Mouse (Mus musculus) embryonic facial prominence, embryonic 12.5 days (tissue): Measurements from ENCODE around the gene Ripk3. TPM values are rescaled to one million over a fixed set of nuclear protein-coding genes. Genes with fewer than 3 reads are reported as not detected.
A peak's percentile ranks its signal among the peaks of the same experiment; 100 is the strongest.

Experiments used
- ATAC-seq: fragments of 200-750 bp; cut with Nextera tagmentation; 2 replicates; pipeline ENCODE4 v1.8.0; 2017; ENCODE audit not compliant: insufficient number of reproducible peaks, insufficient read depth, low FRiP score, low TSS enrichment
- H3K27ac ChIP-seq: fragments of 300-500 bp; sonication (generic); 2 replicates; pipeline ENCODE4 v1.5.1; 2016; ENCODE audit warnings: mild to moderate bottlenecking
- H3K27me3 ChIP-seq: fragments of 300-500 bp; sonication (generic); 2 replicates; pipeline ENCODE4 v1.6.1; 2016; ENCODE audit warnings: mild to moderate bottlenecking, moderate library complexity
- H3K36me3 ChIP-seq: fragments of 300-500 bp; sonication (generic); 2 replicates; pipeline ENCODE4 v1.6.1; 2016; ENCODE audit warnings: mild to moderate bottlenecking
- H3K4me1 ChIP-seq: fragments of 300-500 bp; sonication (generic); 2 replicates; pipeline ENCODE4 v1.6.1; 2016
- H3K4me2 ChIP-seq: fragments of 300-500 bp; sonication (generic); replicated peaks from 2 replicates; pipeline ENCODE4 v1.6.1; 2016; ENCODE audit warnings: mild to moderate bottlenecking, moderate library complexity
- H3K4me3 ChIP-seq: fragments of 300-500 bp; sonication (generic); 2 replicates; pipeline ENCODE4 v1.5.1; 2016; ENCODE audit warnings: mild to moderate bottlenecking
- H3K9ac ChIP-seq: fragments of 300-500 bp; sonication (generic); 2 replicates; pipeline ENCODE4 v1.6.1; 2016; ENCODE audit warnings: mild to moderate bottlenecking, moderate library complexity
- H3K9me3 ChIP-seq: fragments of 300-500 bp; sonication (generic); 2 replicates; pipeline ENCODE4 v1.6.1; 2016; ENCODE audit warnings: mild to moderate bottlenecking, moderate library complexity
- WGBS: fragments of 180-500 bp; shearing (Covaris S2); methylation state at CpG from one replicate; pipeline ENCODE4 v1.1.7; 2016; 5-methylcytosine and 5-hydroxymethylcytosine counted together
- polyA plus RNA-seq: library from polyadenylated mRNA; unstranded; fragments of >200 nt; fragmentation: Nextera tagmentation; extraction: Ambion mirVana; gene quantifications from 2 replicates; pipeline ENCODE4 v1.2.1, GENCODE M21; 2016

The Ripk3 gene
- 45.5 and 50.3 TPM in 2 replicates for polyA plus RNA-seq

GRCm38 (mm10) chr14:55788256-55789050 lies at the start of gene Ripk3:
TSS of gene Ripk3 (minus strand) at chr14:55788865.
- peak within 1 kb of the TSS; percentile 75 for H3K4me2 ChIP-seq
- ATAC-seq: no peak
- H3K9ac ChIP-seq: peak within 1 kb of the TSS; percentile 42
- peak within 1 kb of the TSS; percentile 45 for H3K4me3 ChIP-seq
- WGBS: 5% methylated on average over 40 of the region's 40 CpGs
- H3K27ac ChIP-seq: no peak within 1 kb of the TSS
- peaks cover 57% of the 10 kb centered on the region for H3K27me3 ChIP-seq
- H3K9me3 ChIP-seq: no peaks in the 10 kb centered on the region
- no peaks in the 10 kb centered on the region for H3K36me3 ChIP-seq
- H3K4me1 ChIP-seq: peaks cover 19% of the 10 kb centered on the region

GRCm38 (mm10) chr14:55838312-55838711 lies 49.6 kb upstream of the Ripk3 start:
- H3K27me3 ChIP-seq: no peaks in the 10 kb centered on the region
- H3K4me3 ChIP-seq: no peak overlapping the region
- H3K9ac ChIP-seq: no peak overlapping the region
- H3K4me1 ChIP-seq: peaks cover 21% of the 10 kb centered on the region
- 88% methylated on average over 5 of the region's 5 CpGs for WGBS
- H3K4me2 ChIP-seq: no peak overlapping the region
- H3K36me3 ChIP-seq: 0 out of 2 replicates have a peak, but pooled peaks cover 8% of the 10 kb centered on the region
- ATAC-seq: no peak
- H3K27ac ChIP-seq: no peak overlapping the region
- H3K9me3 ChIP-seq: no peaks in the 10 kb centered on the region

- peaks cover 36% of the 10 kb centered on the region for H3K36me3 ChIP-seq
- H3K9ac ChIP-seq: no peak overlapping the region
- WGBS: 60% methylated on average over 5 of the region's 5 CpGs
- H3K4me2 ChIP-seq: no peak overlapping the region
- peak overlapping the region; percentile 60 for H3K27ac ChIP-seq
- H3K4me1 ChIP-seq: peaks cover 28% of the 10 kb centered on the region
- H3K4me3 ChIP-seq: no peak overlapping the region
- no peak for ATAC-seq
- H3K27me3 ChIP-seq: no peaks in the 10 kb centered on the region
- no peaks in the 10 kb centered on the region for H3K9me3 ChIP-seq
Observed at GRCm38 (mm10) chr14:55834808-55835533, 46.3 kb upstream of the Ripk3 start.

GRCm38 (mm10) chr14:55833126-55833525 lies 44.5 kb upstream of the Ripk3 start:
- Histone ChIP-seq H3K27me3 (no peaks in the 10 kb centered on the region), H3K9me3 (no peaks in the 10 kb centered on the region), H3K4me3 (no peak overlapping the region), H3K27ac (no peak overlapping the region), H3K36me3 (peaks cover 55% of the 10 kb centered on the region), H3K4me1 (peaks cover 46% of the 10 kb centered on the region), H3K9ac (no peak overlapping the region), H3K4me2 (no peak overlapping the region)
- 81% methylated on average over 4 of the region's 4 CpGs for WGBS
- no peak for ATAC-seq

GRCm38 (mm10) chr14:55830331-55830730 lies 41.7 kb upstream of the Ripk3 start:
- H3K4me2 ChIP-seq: 0 out of 2 replicates have a peak overlapping the region, but pooled peaks have one; percentile 3
- WGBS: 71% methylated on average over 4 of the region's 4 CpGs
- no peaks in the 10 kb centered on the region for H3K27me3 ChIP-seq
- H3K9ac ChIP-seq: no peak overlapping the region
- H3K4me3 ChIP-seq: no peak overlapping the region
- peaks cover 68% of the 10 kb centered on the region for H3K36me3 ChIP-seq
- H3K27ac ChIP-seq: no peak overlapping the region
- peaks cover 50% of the 10 kb centered on the region for H3K4me1 ChIP-seq
- no peaks in the 10 kb centered on the region for H3K9me3 ChIP-seq
- no peak for ATAC-seq

GRCm38 (mm10) chr14:55829854-55830253 lies 41.2 kb upstream of the Ripk3 start:
- H3K36me3 ChIP-seq: peaks cover 68% of the 10 kb centered on the region
- no peaks in the 10 kb centered on the region for H3K9me3 ChIP-seq
- no peaks in the 10 kb centered on the region for H3K27me3 ChIP-seq
- H3K4me3 ChIP-seq: no peak overlapping the region
- H3K4me1 ChIP-seq: peaks cover 46% of the 10 kb centered on the region
- H3K27ac ChIP-seq: 0 out of 2 replicates have a peak overlapping the region, but pooled peaks have one; percentile 23
- H3K9ac ChIP-seq: no peak overlapping the region
- H3K4me2 ChIP-seq: no peak overlapping the region
- WGBS: 89% methylated on average over 16 of the region's 16 CpGs
- no peak for ATAC-seq

- Histone ChIP-seq H3K9ac (0 out of 2 replicates have a peak overlapping the region, but pooled peaks have one; percentile 20), H3K9me3 (no peaks in the 10 kb centered on the region), H3K4me3 (no peak overlapping the region), H3K27me3 (no peaks in the 10 kb centered on the region), H3K4me2 (peak overlapping the region; percentile 98), H3K4me1 (peaks cover 39% of the 10 kb centered on the region), H3K36me3 (peaks cover 66% of the 10 kb centered on the region), H3K27ac (peak overlapping the region; percentile 31; the same call in 1 of the 2 replicates)
- no peak for ATAC-seq
- 25% methylated on average over 3 of the region's 3 CpGs for WGBS
Observed at GRCm38 (mm10) chr14:55828716-55829263, 40.1 kb upstream of the Ripk3 start.

- Histone ChIP-seq H3K9ac (peak overlapping the region; percentile 93), H3K9me3 (no peaks in the 10 kb centered on the region), H3K4me1 (peaks cover 40% of the 10 kb centered on the region), H3K4me3 (peak overlapping the region; percentile 85), H3K27me3 (no peaks in the 10 kb centered on the region), H3K27ac (peak overlapping the region; percentile 100), H3K36me3 (peaks cover 50% of the 10 kb centered on the region), H3K4me2 (peak overlapping the region; percentile 98)
- 5% methylated on average over 41 of the region's 41 CpGs for WGBS
- ATAC-seq: no peak
Observed at GRCm38 (mm10) chr14:55826551-55827340, 38.1 kb upstream of the Ripk3 start.

GRCm38 (mm10) chr14:55826142-55826541 lies 37.5 kb upstream of the Ripk3 start:
- Histone ChIP-seq H3K9ac (peak overlapping the region; percentile 93), H3K4me1 (peaks cover 40% of the 10 kb centered on the region), H3K4me3 (peak overlapping the region; percentile 85), H3K27ac (peak overlapping the region; percentile 100), H3K36me3 (peaks cover 44% of the 10 kb centered on the region), H3K4me2 (peak overlapping the region; percentile 98), H3K9me3 (no peaks in the 10 kb centered on the region), H3K27me3 (no peaks in the 10 kb centered on the region)
- under 1% methylated on average over 15 of the region's 15 CpGs for WGBS
- no peak for ATAC-seq

- Histone ChIP-seq H3K4me1 (peaks cover 40% of the 10 kb centered on the region), H3K4me3 (peak overlapping the region; percentile 85), H3K27me3 (no peaks in the 10 kb centered on the region), H3K4me2 (peak overlapping the region; percentile 98), H3K36me3 (peaks cover 37% of the 10 kb centered on the region), H3K9ac (peak overlapping the region; percentile 93), H3K9me3 (no peaks in the 10 kb centered on the region), H3K27ac (peak overlapping the region; percentile 100)
- no peak for ATAC-seq
- WGBS: under 1% methylated on average over 20 of the region's 37 CpGs
Observed at GRCm38 (mm10) chr14:55825216-55826051, 36.8 kb upstream of the Ripk3 start.
